Mouse (Mus musculus) lung, embryonic 14.5 days (tissue): ENCODE results near the gene Mrpl45. TPM values are rescaled to one million over a fixed set of nuclear protein-coding genes. Genes with fewer than 3 reads are reported as not detected.
"Not testable (repeated sequence)": the region's sequence is repeated elsewhere in the genome, so short reads cannot be mapped to it uniquely, and the experiment has no call there.

ENCODE experiments used
- ATAC-seq: fragments of 200-750 bp; cut with Nextera tagmentation; 2 replicates; pipeline ENCODE4 v1.8.0; 2017; ENCODE audit warnings: mild to moderate bottlenecking, moderate TSS enrichment, moderate library complexity; ENCODE audit not compliant: insufficient read depth
- DNase-seq: peaks from one replicate; pipeline ENCODE4 v3.0.0-alpha.2; 2015
- H3K27ac ChIP-seq: fragments of 300-500 bp; sonication (generic); 2 replicates; pipeline ENCODE4 v1.5.1; 2014; ENCODE audit warnings: low read depth, mild to moderate bottlenecking, moderate library complexity
- H3K27me3 ChIP-seq: fragments of 300-500 bp; sonication (generic); 2 replicates; pipeline ENCODE4 v1.6.1; 2014; ENCODE audit warnings: low read length, control low read depth; ENCODE audit not compliant: insufficient read depth
- H3K36me3 ChIP-seq: fragments of 300-500 bp; sonication (generic); 2 replicates; pipeline ENCODE4 v1.6.1; 2014; ENCODE audit warnings: control low read depth; ENCODE audit not compliant: insufficient read depth
- H3K4me1 ChIP-seq: fragments of 300-500 bp; sonication (generic); 2 replicates; pipeline ENCODE4 v1.6.1; 2014; ENCODE audit warnings: antibody characterized with exemption, control low read depth; ENCODE audit not compliant: insufficient read depth
- H3K4me2 ChIP-seq: fragments of 300-500 bp; sonication (generic); 2 replicates; pipeline ENCODE4 v1.6.1; 2014; ENCODE audit warnings: mild to moderate bottlenecking
- H3K4me3 ChIP-seq: fragments of 300-500 bp; sonication (generic); 2 replicates; pipeline ENCODE4 v1.5.1; 2014; ENCODE audit warnings: low read depth, low read length
- H3K9ac ChIP-seq: fragments of 300-500 bp; sonication (generic); 2 replicates; pipeline ENCODE4 v1.6.1; 2014
- H3K9me3 ChIP-seq: fragments of 300-500 bp; sonication (generic); 2 replicates; pipeline ENCODE4 v1.6.1; 2016; ENCODE audit warnings: low read depth, low read length, control low read depth
- CTCF ChIP-seq: IDR thresholded peaks from 2 replicates; pipeline ENCODE4 v1.5.1; 2016; ENCODE audit warnings: antibody characterized with exemption, low read depth
- WGBS: fragments of 180-500 bp; shearing (Covaris S2); extraction: QIAGEN DNeasy Blood & Tissue Kit; methylation state at CpG from one replicate; pipeline ENCODE4 v1.1.7; 2014; 5-methylcytosine and 5-hydroxymethylcytosine counted together
- polyA plus RNA-seq: library from polyadenylated mRNA; unstranded; fragments of >200 nt; fragmentation: Nextera tagmentation; extraction: Ambion mirVana; gene quantifications from 2 replicates; pipeline ENCODE4 v1.2.1, GENCODE M21; 2014

The Mrpl45 gene
- polyA plus RNA-seq, 1 experiment from 2014 or later = 46.0 TPM

DNA sequence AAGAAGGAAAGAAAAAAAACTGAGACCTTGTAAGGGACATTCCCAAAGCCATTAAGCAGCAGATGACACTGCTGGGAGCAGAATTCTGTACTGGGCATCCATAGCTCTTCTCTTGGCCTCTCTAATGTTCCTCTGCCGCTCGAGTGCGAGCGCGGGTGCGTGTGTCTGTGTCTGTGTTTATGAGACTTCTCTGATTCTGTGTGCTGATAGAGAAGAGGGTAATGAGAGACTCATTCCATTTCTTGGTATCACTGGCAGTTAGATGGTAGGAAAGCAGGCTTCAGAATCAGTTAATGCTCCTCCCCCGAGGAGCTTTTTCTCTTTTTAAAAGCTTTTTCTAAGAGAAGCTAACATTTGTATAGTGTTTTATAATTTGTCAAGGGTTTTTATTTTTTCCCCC, 39.7 kb downstream of the Mrpl45 start:
- H3K4me1 ChIP-seq = 0 out of 2 replicates have a peak, but pooled peaks cover 4% of the 10 kb centered on the region
- H3K36me3 ChIP-seq = no peaks in the 10 kb centered on the region
- no peak overlapping the region for H3K4me3 ChIP-seq
- ATAC-seq = no peak
- H3K9ac ChIP-seq = no peak overlapping the region
- no peak for TF ChIP-seq CTCF
- no peak overlapping the region for H3K27ac ChIP-seq
- H3K27me3 ChIP-seq = no peaks in the 10 kb centered on the region
- H3K9me3 ChIP-seq = no peaks in the 10 kb centered on the region
- no peak overlapping the region for H3K4me2 ChIP-seq
- 79% methylated on average over 7 of the region's 7 CpGs for WGBS
- DNase-seq = no peak

DNA sequence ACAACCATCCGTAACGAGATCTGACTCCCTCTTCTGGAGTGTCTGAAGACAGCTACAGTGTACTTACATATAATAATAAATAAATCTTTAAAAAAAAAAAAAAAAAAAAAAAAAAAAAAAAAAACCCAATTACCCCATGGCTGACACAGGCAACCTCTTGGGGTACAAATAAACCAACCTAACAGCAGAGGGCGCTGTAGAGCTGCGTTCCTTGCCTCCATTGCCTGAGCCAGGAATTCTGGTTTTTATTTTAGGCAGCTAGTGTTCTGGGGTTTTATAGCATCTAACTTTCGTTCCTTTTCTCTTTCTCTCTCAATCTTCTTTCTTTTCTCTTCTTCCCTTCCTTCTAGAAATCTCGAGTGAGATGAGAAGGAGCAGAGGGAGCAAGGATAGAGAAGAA, 42.1 kb downstream of the Mrpl45 start:
- not testable (repeated sequence) for H3K9me3 ChIP-seq, ATAC-seq, H3K27me3 ChIP-seq, H3K4me3 ChIP-seq, H3K9ac ChIP-seq, H3K4me2 ChIP-seq, H3K27ac ChIP-seq, H3K36me3 ChIP-seq, H3K4me1 ChIP-seq
- DNase-seq = peak; percentile 93
- TF ChIP-seq CTCF = peak; percentile 75
- 10% methylated on average over 4 of the region's 6 CpGs for WGBS

GRCm38 (mm10) chr11:97361948-97362648, 46.6 kb downstream of the Mrpl45 start, which contains the start of gene Socs7:
Gene Socs7 (plus strand): TSS chr11:97362551.
- Histone ChIP-seq H3K4me2 (peak within 1 kb of the TSS; percentile 80), H3K27ac (peak within 1 kb of the TSS; percentile 83), H3K9me3 (no peaks in the 10 kb centered on the region), H3K9ac (peak within 1 kb of the TSS; percentile 94), H3K27me3 (no peaks in the 10 kb centered on the region), H3K36me3 (peaks cover under 1% of the 10 kb centered on the region; the same call in 1 of the 2 replicates), H3K4me3 (peak within 1 kb of the TSS; percentile 97), H3K4me1 (peaks cover 4% of the 10 kb centered on the region; the same call in 1 of the 2 replicates)
- ATAC-seq (peak; percentile 97), DNase-seq (peak; percentile 97)
- WGBS = under 1% methylated on average over 20 of the region's 81 CpGs
- TF ChIP-seq CTCF = no peak

DNA sequence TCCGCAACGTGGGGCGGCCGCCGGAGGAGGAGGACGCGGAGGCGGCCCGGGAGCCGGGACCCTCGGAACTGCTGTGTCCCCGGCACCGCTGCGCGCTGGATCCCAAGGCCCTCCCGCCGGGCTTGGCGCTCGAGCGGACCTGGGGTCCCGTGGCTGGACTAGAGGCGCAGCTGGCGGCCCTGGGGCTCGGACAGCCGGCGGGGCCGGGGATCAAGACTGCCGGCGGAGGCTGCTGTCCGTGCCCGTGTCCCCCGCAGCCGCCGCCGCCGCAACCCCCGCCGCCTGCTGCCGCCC, 47.1 kb downstream of the Mrpl45 start:
- Histone ChIP-seq H3K27ac (peak overlapping the region; percentile 83), H3K4me3 (peak overlapping the region; percentile 97), H3K27me3 (no peaks in the 10 kb centered on the region), H3K9ac (peak overlapping the region; percentile 94), H3K4me2 (peak overlapping the region; percentile 80), H3K4me1 (peaks cover 4% of the 10 kb centered on the region; the same call in 1 of the 2 replicates), H3K9me3 (no peaks in the 10 kb centered on the region), H3K36me3 (peaks cover 3% of the 10 kb centered on the region; the same call in 1 of the 2 replicates)
- no peak for DNase-seq
- under 1% methylated on average over 39 of the region's 39 CpGs for WGBS
- peak; percentile 52 for ATAC-seq
- TF ChIP-seq CTCF = no peak

DNA sequence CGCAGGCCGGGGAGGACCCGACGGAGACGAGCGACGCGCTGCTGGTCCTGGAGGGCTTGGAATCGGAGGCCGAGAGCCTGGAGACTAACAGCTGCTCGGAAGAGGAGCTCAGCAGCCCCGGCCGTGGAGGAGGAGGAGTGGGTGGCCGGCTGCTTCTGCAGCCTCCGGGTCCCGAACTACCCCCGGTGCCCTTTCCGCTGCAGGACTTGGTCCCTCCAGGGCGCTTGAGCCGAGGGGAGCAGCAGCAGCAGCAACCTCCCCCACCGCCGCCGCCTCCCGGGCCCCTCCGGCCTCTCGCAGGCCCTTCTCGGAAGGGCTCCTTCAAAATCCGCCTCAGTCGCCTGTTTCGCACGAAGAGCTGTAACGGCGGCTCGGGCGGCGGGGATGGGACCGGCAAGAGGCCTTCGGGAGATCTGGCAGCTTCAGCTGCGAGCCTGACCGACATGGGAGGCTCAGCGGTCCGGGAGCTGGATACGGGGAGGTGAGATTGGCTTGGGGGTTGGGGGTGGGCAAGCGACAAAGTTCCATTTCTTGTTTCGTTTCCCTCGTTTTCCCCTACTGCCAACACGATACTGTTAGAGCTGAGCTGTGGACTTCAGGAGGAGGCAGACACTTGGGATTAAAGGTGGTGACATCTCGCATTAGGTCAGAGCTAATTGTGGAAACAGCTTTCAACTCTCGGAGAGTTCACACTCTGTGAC, 47.6 kb downstream of the Mrpl45 start:
- no peak for TF ChIP-seq CTCF
- DNase-seq (peak; percentile 55), ATAC-seq (no peak)
- peak overlapping the region; percentile 80 for H3K4me2 ChIP-seq
- no peaks in the 10 kb centered on the region for H3K9me3 ChIP-seq
- H3K27me3 ChIP-seq = no peaks in the 10 kb centered on the region
- peaks cover 4% of the 10 kb centered on the region; the same call in 1 of the 2 replicates for H3K4me1 ChIP-seq
- peak overlapping the region; percentile 83; the same call in 1 of the 2 replicates for H3K27ac ChIP-seq
- H3K4me3 ChIP-seq = peak overlapping the region; percentile 97
- H3K9ac ChIP-seq = peak overlapping the region; percentile 94
- WGBS = under 1% methylated on average over 49 of the region's 49 CpGs
- H3K36me3 ChIP-seq = peaks cover 3% of the 10 kb centered on the region; the same call in 1 of the 2 replicates

- no peak for ATAC-seq
- Histone ChIP-seq H3K9ac (peak overlapping the region; percentile 94), H3K36me3 (peaks cover 3% of the 10 kb centered on the region; the same call in 1 of the 2 replicates), H3K9me3 (no peaks in the 10 kb centered on the region), H3K27me3 (no peaks in the 10 kb centered on the region), H3K4me3 (peak overlapping the region; percentile 97), H3K4me1 (peaks cover 4% of the 10 kb centered on the region; the same call in 1 of the 2 replicates), H3K27ac (no peak overlapping the region), H3K4me2 (peak overlapping the region; percentile 80)
- no peak for TF ChIP-seq CTCF
- WGBS = under 1% methylated on average over 7 of the region's 7 CpGs
- peak; percentile 27 for DNase-seq
Measured at GRCm38 (mm10) chr11:97363644-97363995, 48.1 kb downstream of the Mrpl45 start.

GRCm38 (mm10) chr11:97365556-97365955, 50.0 kb downstream of the Mrpl45 start:
- H3K9me3 ChIP-seq = no peaks in the 10 kb centered on the region
- H3K27me3 ChIP-seq = no peaks in the 10 kb centered on the region
- no peak overlapping the region for H3K9ac ChIP-seq
- H3K36me3 ChIP-seq = peaks cover 3% of the 10 kb centered on the region; the same call in 1 of the 2 replicates
- TF ChIP-seq CTCF = no peak
- no peak overlapping the region for H3K27ac ChIP-seq
- peaks cover 4% of the 10 kb centered on the region; the same call in 1 of the 2 replicates for H3K4me1 ChIP-seq
- no peak for DNase-seq
- 61% methylated on average over 1 of the region's 1 CpGs for WGBS
- H3K4me3 ChIP-seq = no peak overlapping the region
- peak overlapping the region; percentile 80 for H3K4me2 ChIP-seq
- no peak for ATAC-seq
